Mouse (Mus musculus) forebrain, embryonic 11.5 days (tissue): ENCODE data around the gene Thoc6. TPM values are rescaled to one million over a fixed set of nuclear protein-coding genes. Genes with fewer than 3 reads are reported as not detected.

Experiments
- ATAC-seq: fragments of 200-750 bp; cut with Nextera tagmentation; replicated peaks from 2 replicates; pipeline ENCODE4 v1.8.0; 2017; ENCODE audit warnings: moderate TSS enrichment; ENCODE audit not compliant: low FRiP score
- DNase-seq: peaks from one replicate; pipeline ENCODE4 v3.0.0-alpha.2; 2017; ENCODE audit warnings: low spot score
- H3K27ac ChIP-seq: fragments of 300-500 bp; sonication (generic); 2 replicates; pipeline ENCODE4 v1.5.1; 2014; ENCODE audit warnings: low read depth, low read length
- H3K27me3 ChIP-seq: fragments of 300-500 bp; sonication (generic); 2 replicates; pipeline ENCODE4 v1.6.1; 2014; ENCODE audit warnings: mild to moderate bottlenecking, low read length, mixed read lengths; ENCODE audit not compliant: control insufficient read depth, insufficient read depth
- H3K36me3 ChIP-seq: fragments of 300-500 bp; sonication (generic); 2 replicates; pipeline ENCODE4 v1.6.1; 2014; ENCODE audit warnings: mild to moderate bottlenecking, low read length, moderate library complexity, mixed read lengths; ENCODE audit not compliant: control insufficient read depth, insufficient read depth
- H3K4me1 ChIP-seq: fragments of 300-500 bp; sonication (generic); replicated peaks from 2 replicates; pipeline ENCODE4 v1.6.1; 2014; ENCODE audit warnings: low read length, mixed read lengths; ENCODE audit not compliant: control insufficient read depth, insufficient read depth
- H3K4me2 ChIP-seq: fragments of 300-500 bp; sonication (generic); 2 replicates; pipeline ENCODE4 v1.6.1; 2014; ENCODE audit warnings: low read depth, mild to moderate bottlenecking, low read length, moderate library complexity, mixed read lengths; ENCODE audit not compliant: severe bottlenecking
- H3K4me3 ChIP-seq: fragments of 300-500 bp; sonication (generic); 2 replicates; pipeline ENCODE4 v1.5.1; 2014; ENCODE audit warnings: low read depth, low read length
- H3K9ac ChIP-seq: fragments of 300-500 bp; sonication (generic); 2 replicates; pipeline ENCODE4 v1.6.1; 2014; ENCODE audit warnings: low read length
- H3K9me3 ChIP-seq: fragments of 300-500 bp; sonication (generic); 2 replicates; pipeline ENCODE4 v1.6.1; 2016; ENCODE audit warnings: low read length, mixed read lengths; ENCODE audit not compliant: control insufficient read depth
- WGBS: fragments of 180-500 bp; shearing (Covaris S2); extraction: QIAGEN DNeasy Blood & Tissue Kit; methylation state at CpG from one replicate; pipeline ENCODE4 v1.1.7; 2014; 5-methylcytosine and 5-hydroxymethylcytosine counted together
- polyA plus RNA-seq: library from polyadenylated mRNA; unstranded; fragments of >200 nt; fragmentation: Nextera tagmentation; extraction: Ambion mirVana; gene quantifications from 2 replicates; pipeline ENCODE4 v1.2.1, GENCODE M21; 2014

Thoc6 gene
- polyA plus RNA-seq, 1 experiment from 2014 or later = 56.6 TPM

GRCm38 (mm10) chr17:23660117-23660875 is 13.4 kb downstream of the Thoc6 start, which contains the start of gene Bicdl2:
Bicdl2 (plus strand) TSS chr17:23660506.
- H3K4me3 ChIP-seq = no peak within 1 kb of the TSS
- WGBS = 6% methylated on average over 27 of the region's 27 CpGs
- peaks cover 23% of the 10 kb centered on the region for H3K27me3 ChIP-seq
- H3K27ac ChIP-seq = no peak within 1 kb of the TSS
- no peaks in the 10 kb centered on the region; the same call in 1 of the 2 replicates for H3K9me3 ChIP-seq
- no peaks in the 10 kb centered on the region for H3K36me3 ChIP-seq
- H3K4me2 ChIP-seq = peak within 1 kb of the TSS; percentile 27
- DNase-seq (peak; percentile 71), ATAC-seq (no peak)
- H3K4me1 ChIP-seq = 0 out of 2 replicates have a peak, but pooled peaks cover 2% of the 10 kb centered on the region
- H3K9ac ChIP-seq = no peak within 1 kb of the TSS

GRCm38 (mm10) chr17:23658450-23658849 is 15.2 kb downstream of the Thoc6 start:
- peaks cover 23% of the 10 kb centered on the region for H3K27me3 ChIP-seq
- H3K4me1 ChIP-seq = no peaks in the 10 kb centered on the region
- DNase-seq = no peak
- H3K9ac ChIP-seq = no peak overlapping the region
- no peak overlapping the region for H3K4me3 ChIP-seq
- WGBS = 86% methylated on average over 3 of the region's 3 CpGs
- no peaks in the 10 kb centered on the region; the same call in 1 of the 2 replicates for H3K9me3 ChIP-seq
- H3K4me2 ChIP-seq = no peak overlapping the region
- ATAC-seq = no peak
- H3K36me3 ChIP-seq = no peaks in the 10 kb centered on the region
- no peak overlapping the region for H3K27ac ChIP-seq

GRCm38 (mm10) chr17:23654410-23654809 is 19.3 kb downstream of the Thoc6 start:
- no peak overlapping the region for H3K4me3 ChIP-seq
- no peaks in the 10 kb centered on the region; the same call in 1 of the 2 replicates for H3K9me3 ChIP-seq
- WGBS = 65% methylated on average over 2 of the region's 2 CpGs
- no peaks in the 10 kb centered on the region for H3K27me3 ChIP-seq
- no peaks in the 10 kb centered on the region for H3K4me1 ChIP-seq
- H3K9ac ChIP-seq = no peak overlapping the region
- DNase-seq (no peak), ATAC-seq (no peak)
- no peak overlapping the region for H3K4me2 ChIP-seq
- no peaks in the 10 kb centered on the region for H3K36me3 ChIP-seq
- no peak overlapping the region for H3K27ac ChIP-seq

- DNase-seq = no peak
- no peak for ATAC-seq
- Histone ChIP-seq H3K27me3 (no peaks in the 10 kb centered on the region), H3K27ac (no peak overlapping the region), H3K36me3 (no peaks in the 10 kb centered on the region), H3K9me3 (no peaks in the 10 kb centered on the region; the same call in 1 of the 2 replicates), H3K4me3 (no peak overlapping the region), H3K4me1 (no peaks in the 10 kb centered on the region), H3K4me2 (no peak overlapping the region), H3K9ac (no peak overlapping the region)
- WGBS = 61% methylated on average over 6 of the region's 6 CpGs
These were observed 19.7 kb downstream of the Thoc6 start for GRCm38 (mm10) chr17:23654001-23654400.

- Histone ChIP-seq H3K9me3 (no peaks in the 10 kb centered on the region; the same call in 1 of the 2 replicates), H3K4me2 (no peak overlapping the region), H3K27ac (no peak overlapping the region), H3K9ac (no peak overlapping the region), H3K4me1 (no peaks in the 10 kb centered on the region), H3K4me3 (no peak overlapping the region), H3K27me3 (no peaks in the 10 kb centered on the region), H3K36me3 (no peaks in the 10 kb centered on the region)
- DNase-seq (no peak), ATAC-seq (no peak)
- WGBS = 79% methylated on average over 2 of the region's 2 CpGs
These were observed 20.4 kb downstream of the Thoc6 start for GRCm38 (mm10) chr17:23653324-23653723.

- no peak for ATAC-seq
- Histone ChIP-seq H3K4me2 (no peak overlapping the region), H3K4me1 (no peaks in the 10 kb centered on the region), H3K9me3 (no peaks in the 10 kb centered on the region), H3K9ac (no peak overlapping the region), H3K36me3 (no peaks in the 10 kb centered on the region), H3K27ac (no peak overlapping the region), H3K4me3 (no peak overlapping the region), H3K27me3 (no peaks in the 10 kb centered on the region)
- no peak for DNase-seq
- 84% methylated on average over 6 of the region's 6 CpGs for WGBS
These were observed 22.3 kb downstream of the Thoc6 start for GRCm38 (mm10) chr17:23651363-23651762.

- no peak overlapping the region for H3K4me3 ChIP-seq
- DNase-seq (no peak), ATAC-seq (no peak)
- no peak overlapping the region for H3K27ac ChIP-seq
- WGBS = 27% methylated on average over 10 of the region's 10 CpGs
- H3K9me3 ChIP-seq = no peaks in the 10 kb centered on the region
- H3K27me3 ChIP-seq = peaks cover 8% of the 10 kb centered on the region; the same call in 1 of the 2 replicates
- H3K36me3 ChIP-seq = no peaks in the 10 kb centered on the region
- peaks cover 2% of the 10 kb centered on the region; the same call in 1 of the 2 replicates for H3K4me1 ChIP-seq
- no peak overlapping the region for H3K4me2 ChIP-seq
- H3K9ac ChIP-seq = no peak overlapping the region
These were observed 27.8 kb downstream of the Thoc6 start for GRCm38 (mm10) chr17:23645894-23646293.

- under 1% methylated on average over 58 of the region's 58 CpGs for WGBS
- Histone ChIP-seq H3K27me3 (peaks cover 8% of the 10 kb centered on the region; the same call in 1 of the 2 replicates), H3K4me3 (peak within 1 kb of the TSS; percentile 37), H3K9me3 (no peaks in the 10 kb centered on the region), H3K4me1 (peaks cover 2% of the 10 kb centered on the region; the same call in 1 of the 2 replicates), H3K4me2 (peak within 1 kb of the TSS; percentile 51), H3K9ac (peak within 1 kb of the TSS; percentile 48), H3K36me3 (no peaks in the 10 kb centered on the region), H3K27ac (no peak within 1 kb of the TSS)
- ATAC-seq (peak; percentile 53), DNase-seq (peak; percentile 61)
These were observed 28.8 kb downstream of the Thoc6 start, which contains the start of gene Mmp25 for GRCm38 (mm10) chr17:23644613-23645495. Mmp25 (minus strand) TSS chr17:23645277.
